Mouse (Mus musculus) adipose tissue, adult 10 weeks (tissue): ENCODE results near the gene Flii. TPM values are rescaled to one million over a fixed set of nuclear protein-coding genes. Genes with fewer than 3 reads are reported as not detected.

ENCODE experiments used
- polyA plus RNA-seq: library from polyadenylated mRNA; stranded (reverse); fragments of 350-450 nt; fragmentation: Illumina TruSeq; extraction: RNeasy Lipid Tissue Mini Kit (QIAGEN cat#74804); gene quantifications from one replicate; pipeline ENCODE4 v1.2.3, GENCODE M21; 2014; ENCODE audit warnings: low read depth, low replicate concordance

Gene Flii
- 73.2 TPM for polyA plus RNA-seq

GRCm38 (mm10) chr11:60726601-60727391, at the start of gene Flii:
Gene Flii, minus strand, starts transcription at chr11:60727263.

GRCm38 (mm10) chr11:60728260-60728761, 1.2 kb upstream of the Flii start, which contains the start of gene Mief2:
Gene Mief2, plus strand, starts transcription at chr11:60728398.

GRCm38 (mm10) chr11:60699524-60700075, 27.5 kb downstream of the Flii start, which contains the start of gene Llgl1:
Gene Llgl1, plus strand, starts transcription at chr11:60699723.

Other genes with a start within 250 kb of the Flii start
- gene Alkbh5, start 190.9 kb downstream of the Flii start, polyA plus RNA-seq: 38.5 TPM
- 25.4 TPM for gene Llgl1, start 27.5 kb downstream of the Flii start, polyA plus RNA-seq
- gene Mief2, start 1.1 kb upstream of the Flii start, polyA plus RNA-seq: 11.3 TPM
- gene Top3a, start 50.1 kb upstream of the Flii start, polyA plus RNA-seq: 7.7 TPM
- gene Smcr8, start 50.3 kb upstream of the Flii start, polyA plus RNA-seq: 14.7 TPM
- gene Shmt1, start 84.5 kb upstream of the Flii start, polyA plus RNA-seq: 7.0 TPM
- gene Dhrs7b, start 103.4 kb upstream of the Flii start, polyA plus RNA-seq: 35.9 TPM
- 30.2 TPM for gene Tmem11, start 152.0 kb upstream of the Flii start, polyA plus RNA-seq
- 21.6 TPM for gene Natd1, start 187.5 kb upstream of the Flii start, polyA plus RNA-seq
- 36.3 TPM for gene Map2k3, start 204.8 kb upstream of the Flii start, polyA plus RNA-seq